ENCODE assay signal across 9 mouse cellular contexts in the genomic region with DNA sequence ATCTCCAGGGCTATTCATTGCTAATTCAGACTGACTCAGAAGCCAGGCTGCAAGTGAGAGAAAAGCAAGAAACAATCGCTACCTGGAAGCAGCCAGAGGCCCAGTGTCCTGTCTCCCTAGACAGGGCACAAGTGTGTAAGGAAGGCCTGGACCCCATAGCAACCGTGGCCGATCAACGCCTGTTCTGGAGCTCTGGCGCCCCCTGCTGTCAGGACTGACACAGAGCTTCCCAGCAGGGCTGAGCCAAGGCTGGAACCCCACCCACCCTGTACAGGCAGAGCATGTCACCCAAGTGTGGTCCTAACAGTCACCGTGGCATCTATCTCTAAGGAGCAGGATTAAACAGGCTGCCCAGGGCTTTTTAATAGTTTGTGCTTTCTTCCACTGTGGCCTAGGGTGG. TPM values are rescaled to one million over a fixed set of nuclear protein-coding genes. Genes with fewer than 3 reads are reported as not detected.
A peak's percentile ranks its signal among the peaks of the same experiment; 100 is the strongest.
DNase-seq lines count a peak whose midpoint lies in the region; ATAC-seq lines count a peak whose summit lies in the region.
"Had no signal": no experiment of that assay in that cellular context is flagged by ENCODE, and none has a peak within 500 bp of the region (broad histone marks: within the 10 kb centered on the region; RNA-seq: fewer than 3 reads in every experiment).

No protein-coding gene starts in this region.

- H3K4me1 ChIP-seq in heart, embryonic 12.5 days (replicated peaks), result no peaks in the 10 kb centered on the region
- H3K4me1 ChIP-seq in kidney, embryonic 16.5 days (ENCODE audit: insufficient read depth, low read length), result no peaks in the 10 kb centered on the region
- peaks cover 21% of the 10 kb centered on the region for H3K4me1 ChIP-seq in liver, embryonic 13.5 days (replicated peaks)

- DNase-seq in B cell, adult 2 months, result peak; percentile 94
- peak; percentile 84 for DNase-seq in adrenal gland, adult 2 months
- peak; percentile 54 for DNase-seq in embryo, embryonic 11.5 days (ENCODE audit: low read depth, low spot score)
- DNase-seq in liver, embryonic 13.5 days, result peak; percentile 61
- DNase-seq in ovary, adult 18-20 months (ENCODE audit: low spot score), result peak; percentile 59
- peak; percentile 72 for DNase-seq in testis, postnatal 14 days (ENCODE audit: low spot score)

- no peaks in the 10 kb centered on the region for H3K27me3 ChIP-seq in heart, embryonic 12.5 days (replicated peaks)
- no peaks in the 10 kb centered on the region for H3K27me3 ChIP-seq in kidney, embryonic 16.5 days (ENCODE audit: insufficient read depth, low read length)
- no peaks in the 10 kb centered on the region for H3K27me3 ChIP-seq in liver, embryonic 13.5 days

- H3K4me3 ChIP-seq in heart, embryonic 12.5 days, result no peak overlapping the region
- no peak overlapping the region for H3K4me3 ChIP-seq in kidney, embryonic 16.5 days (ENCODE audit: low read length)
- H3K4me3 ChIP-seq in liver, embryonic 13.5 days (replicated peaks), result no peak overlapping the region
- H3K4me3 ChIP-seq: erythroblast, embryonic 14.5 days had no signal

- H3K36me3 ChIP-seq in heart, embryonic 12.5 days, result peaks cover 63% of the 10 kb centered on the region
- peaks cover 45% of the 10 kb centered on the region for H3K36me3 ChIP-seq in kidney, embryonic 16.5 days (ENCODE audit: insufficient read depth, low read length)
- H3K36me3 ChIP-seq in liver, embryonic 13.5 days, result peaks cover 20% of the 10 kb centered on the region

- H3K9me3 ChIP-seq in heart, embryonic 12.5 days (replicated peaks), result 0 out of 2 replicates have a peak, but pooled peaks cover 13% of the 10 kb centered on the region
- H3K9me3 ChIP-seq in kidney, embryonic 16.5 days (ENCODE audit: low read length), result peaks cover 4% of the 10 kb centered on the region
- 0 out of 2 replicates have a peak, but pooled peaks cover 4% of the 10 kb centered on the region for H3K9me3 ChIP-seq in liver, embryonic 13.5 days (replicated peaks)

- ATAC-seq in heart, embryonic 12.5 days (ENCODE audit: insufficient number of reproducible peaks, low FRiP score), result 0 out of 2 replicates have a peak, but pooled peaks have one; percentile 46
- peak; percentile 57; the same call in 1 of the 2 replicates for ATAC-seq in kidney, embryonic 16.5 days (ENCODE audit: low FRiP score, low TSS enrichment)
- peak; percentile 61 for ATAC-seq in liver, embryonic 13.5 days (ENCODE audit: low read depth)

- WGBS in heart, embryonic 12.5 days, result 16% methylated on average over 6 of the region's 6 CpGs
- 17% methylated on average over 6 of the region's 6 CpGs for WGBS in kidney, embryonic 16.5 days
- WGBS in liver, embryonic 13.5 days (ENCODE audit: insufficient replicate concordance), result 9% methylated on average over 6 of the region's 6 CpGs

- no peak overlapping the region for H3K4me2 ChIP-seq in heart, embryonic 12.5 days
- H3K4me2 ChIP-seq in kidney, embryonic 16.5 days (replicated peaks; ENCODE audit: low read depth, low read length), result no peak overlapping the region
- H3K4me2 ChIP-seq in liver, embryonic 13.5 days, result no peak overlapping the region

- H3K9ac ChIP-seq in heart, embryonic 12.5 days, result no peak overlapping the region
- H3K9ac ChIP-seq in kidney, embryonic 16.5 days (replicated peaks; ENCODE audit: low read length), result no peak overlapping the region
- no peak overlapping the region for H3K9ac ChIP-seq in liver, embryonic 13.5 days

- no peak overlapping the region for H3K27ac ChIP-seq in heart, embryonic 12.5 days (ENCODE audit: poor library complexity, severe bottlenecking)
- no peak overlapping the region for H3K27ac ChIP-seq in kidney, embryonic 16.5 days (ENCODE audit: low read length)
- H3K27ac ChIP-seq in liver, embryonic 13.5 days, result no peak overlapping the region

RNA-seq across cellular contexts. Expression of a gene that starts 7.8 kb away (rescaled TPM):
- total RNA-seq in adrenal gland, adult 2 months (2021), result 1 to 10 TPM; 1.4 to 1.8 TPM
- 2.1 and 3.0 TPM in 2 replicates for polyA plus RNA-seq in adrenal gland, adult 2 months (2012; rRNA removed)
- polyA plus RNA-seq in heart, embryonic 12.5 days (2016; fragmentation: Nextera tagmentation; extraction: Ambion mirVana), result 0.76 and 1.4 TPM in 2 replicates
- 20.7 and 21.4 TPM in 2 replicates for polyA plus RNA-seq in kidney, embryonic 16.5 days (2015; fragmentation: Nextera tagmentation; extraction: Ambion mirVana)
- 0.77 and 0.92 TPM in 2 replicates for polyA plus RNA-seq in liver, embryonic 13.5 days (2015; fragmentation: Nextera tagmentation; extraction: Ambion mirVana)

RNA-seq across cellular contexts. Expression of a gene that starts 25.6 kb away (rescaled TPM):
- 10 to 100 TPM; 16.5 to 18.5 TPM for total RNA-seq in adrenal gland, adult 2 months (2021)
- polyA plus RNA-seq in adrenal gland, adult 2 months (2012; rRNA removed), result 63.3 and 82.5 TPM in 2 replicates
- polyA plus RNA-seq in heart, embryonic 12.5 days (2016; fragmentation: Nextera tagmentation; extraction: Ambion mirVana), result 11.2 and 12.2 TPM in 2 replicates
- 20.9 and 21.0 TPM in 2 replicates for polyA plus RNA-seq in kidney, embryonic 16.5 days (2015; fragmentation: Nextera tagmentation; extraction: Ambion mirVana)
- 12.5 and 13.5 TPM in 2 replicates for polyA plus RNA-seq in liver, embryonic 13.5 days (2015; fragmentation: Nextera tagmentation; extraction: Ambion mirVana)

RNA-seq across cellular contexts. Expression of a gene that starts 35.2 kb away (rescaled TPM):
- 1 to 10 TPM; 6.0 to 7.5 TPM for total RNA-seq in adrenal gland, adult 2 months (2021)
- 8.5 and 13.1 TPM in 2 replicates for polyA plus RNA-seq in adrenal gland, adult 2 months (2012; rRNA removed)
- 6.0 and 6.9 TPM in 2 replicates for polyA plus RNA-seq in heart, embryonic 12.5 days (2016; fragmentation: Nextera tagmentation; extraction: Ambion mirVana)
- 7.5 and 8.3 TPM in 2 replicates for polyA plus RNA-seq in kidney, embryonic 16.5 days (2015; fragmentation: Nextera tagmentation; extraction: Ambion mirVana)
- polyA plus RNA-seq in liver, embryonic 13.5 days (2015; fragmentation: Nextera tagmentation; extraction: Ambion mirVana), result 4.3 and 4.6 TPM in 2 replicates

RNA-seq across cellular contexts. Expression of a gene that starts 40.2 kb away (rescaled TPM):
- total RNA-seq in adrenal gland, adult 2 months (2021), result 10 to 100 TPM; 18.4 to 24.8 TPM
- 31.0 and 32.9 TPM in 2 replicates for polyA plus RNA-seq in adrenal gland, adult 2 months (2012; rRNA removed)
- 3.5 and 3.9 TPM in 2 replicates for polyA plus RNA-seq in heart, embryonic 12.5 days (2016; fragmentation: Nextera tagmentation; extraction: Ambion mirVana)
- 2.4 and 4.4 TPM in 2 replicates for polyA plus RNA-seq in kidney, embryonic 16.5 days (2015; fragmentation: Nextera tagmentation; extraction: Ambion mirVana)
- polyA plus RNA-seq in liver, embryonic 13.5 days (2015; fragmentation: Nextera tagmentation; extraction: Ambion mirVana), result 1.0 and 1.1 TPM in 2 replicates

RNA-seq across cellular contexts. Expression of a gene that starts 56.5 kb away (rescaled TPM):
- 10 to 100 TPM; 39.9 to 65.5 TPM for total RNA-seq in adrenal gland, adult 2 months (2021)
- 251 and 295 TPM in 2 replicates for polyA plus RNA-seq in adrenal gland, adult 2 months (2012; rRNA removed)
- 9.9 and 10.5 TPM in 2 replicates for polyA plus RNA-seq in heart, embryonic 12.5 days (2016; fragmentation: Nextera tagmentation; extraction: Ambion mirVana)
- 0.57 and 0.97 TPM in 2 replicates for polyA plus RNA-seq in kidney, embryonic 16.5 days (2015; fragmentation: Nextera tagmentation; extraction: Ambion mirVana)
- 0.31 and 0.51 TPM in 2 replicates for polyA plus RNA-seq in liver, embryonic 13.5 days (2015; fragmentation: Nextera tagmentation; extraction: Ambion mirVana)
- polyA plus RNA-seq: erythroblast, embryonic 14.5 days had no signal
